Mouse (Mus musculus) ES-Bruce4 (cell line): Measurements from ENCODE around the gene Dpf3.

Source experiments
- CTCF ChIP-seq: IDR thresholded peaks from one replicate; pipeline ENCODE4 v1.8.1; 2011; ENCODE audit warnings: low read depth, low read length
- EP300 ChIP-seq: IDR thresholded peaks from 2 replicates; pipeline ENCODE4 v1.6.1; 2011; ENCODE audit warnings: low read depth, low read length; ENCODE audit not compliant: insufficient read depth

DNA sequence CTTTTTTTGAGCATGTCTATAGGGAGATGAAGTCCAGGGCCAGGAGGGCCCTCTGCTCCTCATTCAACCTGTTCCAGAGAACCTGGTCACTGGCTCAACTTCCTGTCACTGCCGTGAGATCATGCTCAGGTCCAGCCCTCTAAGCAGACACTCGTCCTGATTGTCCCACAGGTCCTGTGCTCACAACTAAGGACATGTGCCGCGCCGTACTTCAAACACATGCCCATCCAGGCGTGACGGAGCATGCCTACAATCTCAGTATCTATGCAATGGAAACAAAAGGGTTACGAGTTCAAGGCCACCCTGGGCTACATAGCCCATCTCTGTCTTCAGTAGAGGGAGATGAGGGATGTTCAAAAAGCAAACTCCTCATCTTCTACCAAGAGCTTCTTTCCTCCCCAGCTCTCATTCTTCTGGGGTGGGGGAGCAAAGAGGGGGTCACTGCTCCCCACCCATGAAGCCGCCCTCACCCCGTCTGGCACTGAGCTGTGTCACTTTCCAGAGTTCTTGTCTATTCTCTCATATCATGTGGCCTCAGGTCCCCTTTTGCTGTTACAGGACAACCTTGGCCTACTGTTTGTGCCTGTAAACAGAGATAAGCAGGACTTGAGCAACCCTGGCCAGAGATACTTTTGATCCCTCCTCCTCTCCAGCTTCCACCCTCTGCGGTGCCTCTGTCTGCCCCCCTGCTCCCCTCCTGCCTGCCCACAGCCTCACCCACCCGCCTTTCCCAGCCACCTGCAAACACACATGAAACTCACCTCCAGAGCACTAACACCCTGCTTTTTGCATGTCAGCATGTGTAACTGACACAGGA is 112.3 kb downstream of the Dpf3 start:
- TF ChIP-seq EP300: no peak
- TF ChIP-seq CTCF: no peak
